Mouse (Mus musculus): ENCODE data around the gene Gm21627. TPM values are rescaled to one million over a fixed set of nuclear protein-coding genes. Genes with fewer than 3 reads are reported as not detected.
"Not testable (repeated sequence)": the region's sequence is repeated elsewhere in the genome, so short reads cannot be mapped to it uniquely, and the experiment has no call there.

The Gm21627 gene
- total RNA-seq (2021), result not detected
- long read RNA-seq, experiment 1, result 0 reads
- long read RNA-seq, experiment 2, result 0 reads

DNA sequence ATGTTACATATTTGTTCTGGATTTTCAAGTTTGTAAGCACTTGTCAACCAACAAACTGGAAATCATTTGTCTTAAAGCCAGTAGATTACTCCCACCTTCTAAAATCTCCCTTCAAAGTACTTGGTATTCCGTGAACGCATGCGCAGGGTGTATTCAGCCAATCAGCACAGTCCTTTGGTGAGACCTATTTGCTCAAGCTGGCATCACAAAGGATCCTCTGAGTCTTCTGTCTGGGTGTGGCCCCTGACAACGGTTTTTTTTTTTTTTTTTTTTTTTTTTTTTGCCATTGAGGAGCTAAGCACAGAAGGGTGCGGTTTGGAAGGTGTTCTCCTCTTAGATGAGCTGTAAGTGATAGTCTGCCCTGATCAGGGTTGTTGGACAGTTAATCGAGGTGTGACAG lies at the start of gene Gm21627:
TSS of gene Gm21627 (plus strand) at position 301 of the 400 bp plus-strand sequence.
- H3K27ac ChIP-seq; DNase-seq (ENCODE audit: low spot score in 2 of 2): not testable (repeated sequence)

More for the DNA sequence above, at the start of gene Gm21627:
- H3K4me3 ChIP-seq, result not testable (repeated sequence)

All from layer of hippocampus, adult 2 months (tissue).